Mouse (Mus musculus) heart, embryonic 14.5 days (tissue): ENCODE data around the gene Pik3r6. TPM values are rescaled to one million over a fixed set of nuclear protein-coding genes. Genes with fewer than 3 reads are reported as not detected.

Source experiments
- ATAC-seq: fragments of 200-750 bp; cut with Nextera tagmentation; 2 replicates; pipeline ENCODE4 v1.8.0; 2017; ENCODE audit warnings: low read depth, moderate TSS enrichment; ENCODE audit not compliant: insufficient number of reproducible peaks, insufficient read depth, low FRiP score
- H3K27ac ChIP-seq, 2 experiments: fragments of 200-500 bp in 1 of 2; fragments of 300-500 bp in 1 of 2; sonication (generic) in 1 of 2; replicated peaks in 1 of 2; 2 replicates each; pipeline ENCODE4 v1.5.1; 2012 to 2014; ENCODE audit warnings: low read depth in 2 of 2, low read length in 2 of 2, control low read depth in 1 of 2, mild to moderate bottlenecking in 1 of 2, mixed read lengths in 1 of 2; ENCODE audit not compliant: control insufficient read depth in 1 of 2, insufficient read depth in 1 of 2
- H3K27me3 ChIP-seq: fragments of 300-500 bp; sonication (generic); 2 replicates; pipeline ENCODE4 v1.6.1; 2014; ENCODE audit warnings: mild to moderate bottlenecking, low read length, control low read depth; ENCODE audit not compliant: control insufficient read depth, insufficient read depth
- H3K36me3 ChIP-seq: fragments of 300-500 bp; sonication (generic); 2 replicates; pipeline ENCODE4 v1.6.1; 2014; ENCODE audit warnings: mild to moderate bottlenecking, control low read depth, low read length, mixed read lengths; ENCODE audit not compliant: control insufficient read depth, insufficient read depth
- H3K4me1 ChIP-seq, 2 experiments: fragments of 200-500 bp in 1 of 2; fragments of 300-500 bp in 1 of 2; sonication (generic) in 1 of 2; 2 replicates each; pipeline ENCODE4 v1.6.1; 2012 to 2014; ENCODE audit warnings: low read length in 2 of 2, control low read depth in 1 of 2, mixed read lengths in 1 of 2; ENCODE audit not compliant: control insufficient read depth in 2 of 2, insufficient read depth in 2 of 2
- H3K4me2 ChIP-seq: fragments of 300-500 bp; sonication (generic); 2 replicates; pipeline ENCODE4 v1.6.1; 2014; ENCODE audit warnings: mild to moderate bottlenecking, low read length
- H3K4me3 ChIP-seq, 2 experiments: fragments of 200-500 bp in 1 of 2; fragments of 300-500 bp in 1 of 2; sonication (generic) in 1 of 2; 2 replicates each; pipeline ENCODE4 v1.5.1; 2012 to 2014; ENCODE audit warnings: low read length in 2 of 2, mild to moderate bottlenecking in 2 of 2, control low read depth in 1 of 2, low read depth in 1 of 2, moderate library complexity in 1 of 2; ENCODE audit not compliant: control insufficient read depth in 1 of 2, insufficient read depth in 1 of 2
- H3K9ac ChIP-seq: fragments of 300-500 bp; sonication (generic); 2 replicates; pipeline ENCODE4 v1.6.1; 2014; ENCODE audit warnings: mild to moderate bottlenecking, low read length
- H3K9me3 ChIP-seq: fragments of 300-500 bp; sonication (generic); 2 replicates; pipeline ENCODE4 v1.6.1; 2016; ENCODE audit warnings: low read length, control low read depth; ENCODE audit not compliant: control insufficient read depth
- WGBS: fragments of 180-500 bp; shearing (Covaris S2); extraction: QIAGEN DNeasy Blood & Tissue Kit; methylation state at CpG from one replicate; pipeline ENCODE4 v1.1.7; 2014; 5-methylcytosine and 5-hydroxymethylcytosine counted together
- polyA plus RNA-seq: library from polyadenylated mRNA; unstranded; fragments of >200 nt; fragmentation: Nextera tagmentation; extraction: Ambion mirVana; gene quantifications from 2 replicates; pipeline ENCODE4 v1.2.1, GENCODE M21; 2014

Gene Pik3r6
- polyA plus RNA-seq, 1 experiment from 2014 or later: 2.8 TPM

- Histone ChIP-seq H3K27ac (no peak overlapping the region), H3K36me3 (no peaks in the 10 kb centered on the region), H3K9ac (no peak overlapping the region), H3K4me3 (no peak overlapping the region), H3K4me2 (no peak overlapping the region), H3K4me1 (no peaks in the 10 kb centered on the region), H3K27me3 (peaks cover 10% of the 10 kb centered on the region; the same call in 1 of the 2 replicates), H3K9me3 (no peaks in the 10 kb centered on the region)
- ATAC-seq: no peak
- WGBS: 60% methylated on average over 2 of the region's 2 CpGs
These were observed 37.7 kb upstream of the Pik3r6 start for GRCm38 (mm10) chr11:68465090-68465489.

DNA sequence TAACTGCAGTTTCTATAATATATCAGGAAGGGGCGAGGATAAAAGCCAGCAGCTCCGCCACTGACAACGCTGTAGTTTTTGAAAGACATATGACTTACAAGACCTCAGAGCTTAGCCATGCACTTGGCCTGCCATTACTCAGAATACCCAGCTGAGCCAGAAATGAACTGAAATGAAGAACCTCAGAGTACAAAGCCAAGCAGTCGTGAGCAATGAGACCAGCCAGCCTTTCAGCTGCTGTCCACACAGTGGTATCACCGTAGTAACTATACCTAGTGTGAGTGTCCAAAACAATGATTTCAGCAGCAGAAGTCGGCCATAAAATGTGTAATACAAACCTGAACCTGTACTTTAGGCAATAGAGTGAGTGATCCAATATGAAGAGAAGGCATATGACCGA is 35.4 kb upstream of the Pik3r6 start:
- 81% methylated on average over 7 of the region's 7 CpGs for WGBS
- no peaks in the 10 kb centered on the region for H3K36me3 ChIP-seq
- no peaks in the 10 kb centered on the region for H3K9me3 ChIP-seq
- H3K27me3 ChIP-seq: peaks cover 10% of the 10 kb centered on the region; the same call in 1 of the 2 replicates
- H3K9ac ChIP-seq: no peak overlapping the region
- H3K4me3 ChIP-seq: no peak overlapping the region
- no peak overlapping the region for H3K4me2 ChIP-seq
- ATAC-seq: no peak
- no peak overlapping the region for H3K27ac ChIP-seq
- no peaks in the 10 kb centered on the region for H3K4me1 ChIP-seq

GRCm38 (mm10) chr11:68467962-68468612 is 34.7 kb upstream of the Pik3r6 start:
- no peak for ATAC-seq
- no peak overlapping the region for H3K4me2 ChIP-seq
- H3K4me1 ChIP-seq: no peaks in the 10 kb centered on the region
- H3K27ac ChIP-seq: no peak overlapping the region
- no peak overlapping the region for H3K4me3 ChIP-seq
- no peak overlapping the region for H3K9ac ChIP-seq
- H3K9me3 ChIP-seq: no peaks in the 10 kb centered on the region
- 70% methylated on average over 9 of the region's 9 CpGs for WGBS
- no peaks in the 10 kb centered on the region for H3K36me3 ChIP-seq
- peaks cover 10% of the 10 kb centered on the region; the same call in 1 of the 2 replicates for H3K27me3 ChIP-seq

GRCm38 (mm10) chr11:68468886-68469285 is 33.9 kb upstream of the Pik3r6 start:
- no peak overlapping the region for H3K27ac ChIP-seq
- H3K4me1 ChIP-seq: no peaks in the 10 kb centered on the region
- peaks cover 5% of the 10 kb centered on the region; the same call in 1 of the 2 replicates for H3K27me3 ChIP-seq
- no peak overlapping the region for H3K9ac ChIP-seq
- WGBS: 58% methylated on average over 4 of the region's 4 CpGs
- H3K9me3 ChIP-seq: no peaks in the 10 kb centered on the region
- H3K36me3 ChIP-seq: no peaks in the 10 kb centered on the region
- H3K4me3 ChIP-seq: no peak overlapping the region
- no peak overlapping the region for H3K4me2 ChIP-seq
- ATAC-seq: no peak

DNA sequence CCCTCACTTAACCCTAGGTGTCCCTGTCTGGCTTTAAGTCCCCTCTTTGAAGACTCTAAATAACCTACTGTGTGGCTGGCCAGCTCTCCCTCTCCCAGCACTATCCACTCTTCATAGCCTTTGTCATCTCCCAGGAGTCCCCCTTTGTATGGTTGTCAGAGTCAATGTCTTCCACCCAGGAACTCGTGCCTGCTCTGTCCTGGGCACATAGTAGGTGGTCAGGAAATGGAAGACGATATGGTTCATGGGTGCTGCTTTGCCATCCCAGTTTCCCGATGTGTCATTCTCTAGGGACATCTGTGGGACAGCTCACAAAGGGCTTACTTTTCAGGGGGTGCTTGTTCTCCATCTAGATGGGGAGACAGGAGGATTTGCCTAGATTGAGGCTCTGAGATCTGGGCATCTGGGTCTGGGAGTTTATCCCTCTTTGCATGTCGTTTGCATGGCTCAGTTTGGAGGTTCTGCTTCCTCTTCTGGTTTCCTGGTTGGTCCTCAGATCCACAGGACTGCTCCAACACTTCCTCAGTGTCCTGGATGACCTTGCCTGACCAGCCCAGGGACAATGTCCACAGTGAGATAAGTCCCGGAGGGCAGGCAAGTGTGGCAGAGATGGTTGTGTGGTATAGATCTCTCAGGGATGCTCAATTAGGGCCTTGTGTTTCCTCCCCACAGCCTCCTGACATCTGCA is 30.5 kb upstream of the Pik3r6 start:
- no peak for ATAC-seq
- H3K4me2 ChIP-seq: no peak overlapping the region
- H3K9me3 ChIP-seq: no peaks in the 10 kb centered on the region
- H3K27ac ChIP-seq: no peak overlapping the region
- no peak overlapping the region for H3K4me3 ChIP-seq
- H3K36me3 ChIP-seq: no peaks in the 10 kb centered on the region
- no peak overlapping the region for H3K9ac ChIP-seq
- peaks cover under 1 to 1% of the 10 kb centered on the region in 2 experiments; a peak in 2 of 4 replicates for H3K4me1 ChIP-seq
- WGBS: 62% methylated on average over 5 of the region's 5 CpGs
- H3K27me3 ChIP-seq: peaks cover 5% of the 10 kb centered on the region; the same call in 1 of the 2 replicates

DNA sequence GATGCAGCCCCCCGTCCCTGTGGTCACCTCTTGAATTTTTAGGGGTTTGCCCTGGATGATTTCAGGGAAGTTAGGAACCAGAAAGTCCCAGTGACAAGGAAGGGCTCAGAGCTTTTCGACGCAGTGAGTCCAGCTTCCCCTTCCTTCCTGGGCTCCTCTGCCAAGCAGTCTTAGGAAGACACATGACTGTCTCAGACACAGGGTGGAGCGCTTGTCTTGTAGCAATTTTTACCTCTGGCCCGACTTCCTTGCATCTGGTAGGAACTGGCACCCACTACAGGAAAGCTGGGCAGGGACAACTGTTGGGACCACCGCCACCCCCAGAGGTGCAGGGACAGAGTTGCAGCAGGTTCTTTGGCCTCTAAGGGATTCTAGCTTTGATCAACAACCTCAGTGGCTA is 28.2 kb upstream of the Pik3r6 start:
- no peak for ATAC-seq
- Histone ChIP-seq H3K27me3 (peaks cover 5% of the 10 kb centered on the region; the same call in 1 of the 2 replicates), H3K9ac (no peak overlapping the region), H3K27ac (no peak overlapping the region), H3K36me3 (no peaks in the 10 kb centered on the region), H3K4me2 (no peak overlapping the region), H3K4me3 (no peak overlapping the region), H3K9me3 (no peaks in the 10 kb centered on the region), H3K4me1 (peaks cover 8 to 18% of the 10 kb centered on the region in 2 experiments)
- 69% methylated on average over 6 of the region's 6 CpGs for WGBS

DNA sequence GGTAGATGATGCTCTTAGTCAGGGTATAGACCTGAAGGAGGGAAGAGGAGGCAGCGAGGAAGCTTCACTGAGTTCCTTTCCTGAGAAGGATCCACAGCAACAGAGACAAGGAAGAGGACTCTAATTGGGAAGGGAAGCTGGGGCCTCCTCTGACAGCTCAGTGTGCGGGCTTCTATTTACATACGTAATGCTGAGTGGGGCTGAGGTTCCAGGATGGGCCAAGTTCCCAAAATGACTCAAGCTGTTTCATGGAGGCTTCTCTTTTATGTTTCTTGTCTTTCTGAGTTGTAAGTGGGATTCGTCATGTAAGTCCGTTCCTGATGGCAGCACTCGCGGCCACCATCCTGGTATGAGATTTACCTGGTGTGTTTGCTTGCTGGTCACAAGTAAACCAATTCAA is 27.1 kb upstream of the Pik3r6 start:
- no peak for ATAC-seq

More for the DNA sequence above, 27.1 kb upstream of the Pik3r6 start:
- no peaks in the 10 kb centered on the region for H3K36me3 ChIP-seq
- no peak overlapping the region for H3K27ac ChIP-seq
- H3K4me1 ChIP-seq: peaks cover 8 to 20% of the 10 kb centered on the region in 2 experiments
- H3K27me3 ChIP-seq: no peaks in the 10 kb centered on the region; the same call in 1 of the 2 replicates
- H3K4me2 ChIP-seq: no peak overlapping the region
- H3K9me3 ChIP-seq: 0 out of 2 replicates have a peak, but pooled peaks cover 2% of the 10 kb centered on the region
- no peak overlapping the region for H3K4me3 ChIP-seq
- 81% methylated on average over 7 of the region's 7 CpGs for WGBS
- H3K9ac ChIP-seq: no peak overlapping the region
